Mouse (Mus musculus) liver, embryonic 14 days (tissue): ENCODE measurements around the gene Mrpl53. TPM values are rescaled to one million over a fixed set of nuclear protein-coding genes. Genes with fewer than 3 reads are reported as not detected.

ENCODE experiments used
- polyA plus RNA-seq: library from polyadenylated mRNA; depleted of rRNA; stranded (reverse); fragments of >200 nt; gene quantifications from 2 replicates; pipeline ENCODE4 v1.2.3, GENCODE M21; 2012; rRNA removed

The Mrpl53 gene
- polyA plus RNA-seq: 55.1 and 55.3 TPM in 2 replicates

GRCm38 (mm10) chr6:83108762-83109668, at the start of gene Mrpl53:
Gene Mrpl53 (plus strand): TSS chr6:83109040.

GRCm38 (mm10) chr6:83070247-83070310, 38.8 kb upstream of the Mrpl53 start, which contains the start of gene Tlx2:
Gene Tlx2 (minus strand): TSS chr6:83070293.

GRCm38 (mm10) chr6:83077630-83078323, 31.1 kb upstream of the Mrpl53 start, which contains the start of gene Pcgf1:
Gene Pcgf1 (plus strand): TSS chr6:83077869.

GRCm38 (mm10) chr6:83086121-83087035, 22.5 kb upstream of the Mrpl53 start, which contains the start of gene Lbx2:
Gene Lbx2 (plus strand): TSS chr6:83086367.

GRCm38 (mm10) chr6:83101316-83101687, 7.5 kb upstream of the Mrpl53 start, which contains the start of the genes Ccdc142 and Gm42688:
Gene Ccdc142 (plus strand): TSS chr6:83101601.
Gene Gm42688 (plus strand): TSS chr6:83101617.

GRCm38 (mm10) chr6:83115011-83115671, 6.3 kb downstream of the Mrpl53 start, which contains the start of gene Mogs:
Gene Mogs (plus strand): TSS chr6:83115496.

GRCm38 (mm10) chr6:83120930-83121862, 12.4 kb downstream of the Mrpl53 start, which contains the start of gene Wbp1:
Gene Wbp1 (minus strand): TSS chr6:83121559.

GRCm38 (mm10) chr6:83125331-83125730, 16.5 kb downstream of the Mrpl53 start, which contains the start of gene Ino80b:
Gene Ino80b (minus strand): TSS chr6:83125431.

GRCm38 (mm10) chr6:83134951-83135513, 26.2 kb downstream of the Mrpl53 start, which contains the start of gene Rtkn:
Gene Rtkn (plus strand): TSS chr6:83135463.

GRCm38 (mm10) chr6:83156259-83156684, 47.4 kb downstream of the Mrpl53 start, which contains the start of the genes Wdr54 and 1700003E16Rik:
Gene Wdr54 (minus strand): TSS chr6:83156397.
Gene 1700003E16Rik (plus strand): TSS chr6:83156404.

Other genes with a start within 250 kb of the Mrpl53 start
- gene Sema4f, start 169.3 kb upstream of the Mrpl53 start, polyA plus RNA-seq: 0.02 and 0.05 TPM in 2 replicates
- gene M1ap, start 162.1 kb upstream of the Mrpl53 start, polyA plus RNA-seq: 7.5 and 8.6 TPM in 2 replicates
- gene Dok1, start 75.6 kb upstream of the Mrpl53 start, polyA plus RNA-seq: 13.6 and 15.5 TPM in 2 replicates
- gene Loxl3, start 74.9 kb upstream of the Mrpl53 start, polyA plus RNA-seq: 1.2 and 1.5 TPM in 2 replicates
- gene Aup1, start 54.5 kb upstream of the Mrpl53 start, polyA plus RNA-seq: 147 and 167 TPM in 2 replicates
- gene Htra2, start 53.8 kb upstream of the Mrpl53 start, polyA plus RNA-seq: 71.6 and 81.9 TPM in 2 replicates
- 6.2 and 8.0 TPM in 2 replicates for gene Dqx1, start 51.2 kb upstream of the Mrpl53 start, polyA plus RNA-seq
- gene Tlx2, start 38.7 kb upstream of the Mrpl53 start, polyA plus RNA-seq: not detected in 2 replicates
- gene Pcgf1, start 31.2 kb upstream of the Mrpl53 start, polyA plus RNA-seq: 18.8 and 20.7 TPM in 2 replicates
- gene Lbx2, start 22.7 kb upstream of the Mrpl53 start, polyA plus RNA-seq: 0.18 and 0.19 TPM in 2 replicates
- 1.0 and 1.1 TPM in 2 replicates for gene Ccdc142, start 7.4 kb upstream of the Mrpl53 start, polyA plus RNA-seq
- 2.1 TPM in 2 replicates for gene Gm42688, start 7.4 kb upstream of the Mrpl53 start, polyA plus RNA-seq
- gene Mogs, start 6.5 kb downstream of the Mrpl53 start, polyA plus RNA-seq: 32.2 and 34.8 TPM in 2 replicates
- gene Wbp1, start 12.5 kb downstream of the Mrpl53 start, polyA plus RNA-seq: 23.2 and 27.5 TPM in 2 replicates
- gene Ino80b, start 16.4 kb downstream of the Mrpl53 start, polyA plus RNA-seq: 11.3 and 11.9 TPM in 2 replicates
- 9.4 and 10.2 TPM in 2 replicates for gene Rtkn, start 26.4 kb downstream of the Mrpl53 start, polyA plus RNA-seq
- 0.29 and 0.36 TPM in 2 replicates for gene Wdr54, start 47.4 kb downstream of the Mrpl53 start, polyA plus RNA-seq
- 0.01 and 0.02 TPM in 2 replicates for gene 1700003E16Rik, start 47.4 kb downstream of the Mrpl53 start, polyA plus RNA-seq
- gene Dctn1, start 56.9 kb downstream of the Mrpl53 start, polyA plus RNA-seq: 20.0 and 20.7 TPM in 2 replicates
- gene Slc4a5, start 110.8 kb downstream of the Mrpl53 start, polyA plus RNA-seq: 1.2 and 1.3 TPM in 2 replicates
- 47.3 and 52.6 TPM in 2 replicates for gene Mthfd2, start 216.9 kb downstream of the Mrpl53 start, polyA plus RNA-seq
- 25.8 and 32.2 TPM in 2 replicates for gene Mob1a, start 217.0 kb downstream of the Mrpl53 start, polyA plus RNA-seq
- 87.6 and 91.5 TPM in 2 replicates for gene Bola3, start 240.1 kb downstream of the Mrpl53 start, polyA plus RNA-seq